Comparison of ENCODE assay signal across 10 mouse cellular contexts in the genomic region with DNA sequence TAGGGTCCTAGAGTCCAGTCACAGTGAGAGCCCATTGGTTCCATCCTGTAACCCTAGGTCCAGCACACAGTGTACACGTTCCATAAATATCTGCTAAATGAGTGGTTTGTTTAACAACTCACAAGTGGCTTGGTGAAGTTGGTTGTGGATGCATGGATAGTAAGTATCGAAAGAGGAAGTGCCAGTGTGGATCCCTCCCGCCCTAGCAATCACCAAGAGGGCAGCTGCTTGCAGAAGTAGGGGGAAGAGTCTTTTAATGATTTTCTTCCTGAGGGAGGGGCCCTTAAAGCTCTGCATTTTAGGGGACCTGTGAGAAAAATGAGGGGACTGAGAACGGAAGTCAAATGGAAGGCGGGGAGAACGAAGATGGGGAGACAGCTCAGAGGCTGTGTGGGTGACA. TPM values are rescaled to one million over a fixed set of nuclear protein-coding genes. Genes with fewer than 3 reads are reported as not detected.
DNase-seq lines count a peak whose midpoint lies in the region; ATAC-seq lines count a peak whose summit lies in the region.
"Had no signal": no experiment of that assay in that cellular context is flagged by ENCODE, and none has a peak within 500 bp of the region (broad histone marks: within the 10 kb centered on the region; RNA-seq: fewer than 3 reads in every experiment).

No protein-coding gene starts in this region.

- peaks cover 6% of the 10 kb centered on the region for H3K27me3 ChIP-seq in embryonic facial prominence, embryonic 13.5 days
- H3K27me3 ChIP-seq in embryonic facial prominence, embryonic 10.5 days (replicated peaks; ENCODE audit: low read depth, poor library complexity, severe bottlenecking) = peaks cover 32% of the 10 kb centered on the region
- peaks cover 33% of the 10 kb centered on the region for H3K27me3 ChIP-seq in midbrain, embryonic 13.5 days
- H3K27me3 ChIP-seq in midbrain, embryonic 10.5 days (ENCODE audit: low read depth, poor library complexity, severe bottlenecking) = peaks cover 39% of the 10 kb centered on the region
- H3K27me3 ChIP-seq in liver, embryonic 13.5 days = peaks cover 34% of the 10 kb centered on the region
- H3K27me3 ChIP-seq in neural tube, embryonic 15.5 days (replicated peaks) = peaks cover 10% of the 10 kb centered on the region; the same call in 1 of the 2 replicates

- peaks cover 24% of the 10 kb centered on the region for H3K4me1 ChIP-seq in embryonic facial prominence, embryonic 13.5 days
- H3K4me1 ChIP-seq in embryonic facial prominence, embryonic 10.5 days = peaks cover 29% of the 10 kb centered on the region
- H3K4me1 ChIP-seq in midbrain, embryonic 13.5 days (replicated peaks) = peaks cover 24% of the 10 kb centered on the region
- peaks cover 32% of the 10 kb centered on the region for H3K4me1 ChIP-seq in midbrain, embryonic 10.5 days
- peaks cover 41% of the 10 kb centered on the region for H3K4me1 ChIP-seq in liver, embryonic 13.5 days (replicated peaks)
- peaks cover 29% of the 10 kb centered on the region for H3K4me1 ChIP-seq in neural tube, embryonic 15.5 days

- H3K4me3 ChIP-seq in embryonic facial prominence, embryonic 13.5 days = no peak overlapping the region
- H3K4me3 ChIP-seq in embryonic facial prominence, embryonic 10.5 days = no peak overlapping the region
- H3K4me3 ChIP-seq in midbrain, embryonic 13.5 days (replicated peaks) = peak overlapping the region; percentile 79; the same call in 1 of the 2 replicates
- no peak overlapping the region; the same call in 1 of the 2 replicates for H3K4me3 ChIP-seq in midbrain, embryonic 10.5 days
- peak overlapping the region; percentile 76 for H3K4me3 ChIP-seq in liver, embryonic 13.5 days (replicated peaks)
- peak overlapping the region; percentile 67; the same call in 1 of the 2 replicates for H3K4me3 ChIP-seq in neural tube, embryonic 15.5 days (replicated peaks)

- no peaks in the 10 kb centered on the region for H3K36me3 ChIP-seq in embryonic facial prominence, embryonic 13.5 days
- H3K36me3 ChIP-seq in embryonic facial prominence, embryonic 10.5 days (replicated peaks) = no peaks in the 10 kb centered on the region
- no peaks in the 10 kb centered on the region for H3K36me3 ChIP-seq in midbrain, embryonic 13.5 days
- H3K36me3 ChIP-seq in midbrain, embryonic 10.5 days = no peaks in the 10 kb centered on the region
- no peaks in the 10 kb centered on the region for H3K36me3 ChIP-seq in liver, embryonic 13.5 days
- H3K36me3 ChIP-seq in neural tube, embryonic 15.5 days = no peaks in the 10 kb centered on the region
- H3K36me3 ChIP-seq: forebrain, embryonic 12.5 days had no signal

- no peak overlapping the region for H3K27ac ChIP-seq in embryonic facial prominence, embryonic 13.5 days
- H3K27ac ChIP-seq in embryonic facial prominence, embryonic 10.5 days (replicated peaks) = no peak overlapping the region
- no peak overlapping the region for H3K27ac ChIP-seq in midbrain, embryonic 13.5 days
- no peak overlapping the region for H3K27ac ChIP-seq in midbrain, embryonic 10.5 days (replicated peaks)
- H3K27ac ChIP-seq in liver, embryonic 13.5 days = no peak overlapping the region
- no peak overlapping the region for H3K27ac ChIP-seq in neural tube, embryonic 15.5 days (replicated peaks)
- H3K27ac ChIP-seq: forebrain, embryonic 12.5 days had no signal

- no peaks in the 10 kb centered on the region for H3K9me3 ChIP-seq in embryonic facial prominence, embryonic 13.5 days
- no peaks in the 10 kb centered on the region for H3K9me3 ChIP-seq in embryonic facial prominence, embryonic 10.5 days
- H3K9me3 ChIP-seq in midbrain, embryonic 13.5 days = no peaks in the 10 kb centered on the region
- H3K9me3 ChIP-seq in midbrain, embryonic 10.5 days (replicated peaks) = no peaks in the 10 kb centered on the region
- no peaks in the 10 kb centered on the region for H3K9me3 ChIP-seq in liver, embryonic 13.5 days (replicated peaks)
- H3K9me3 ChIP-seq in neural tube, embryonic 15.5 days (replicated peaks) = no peaks in the 10 kb centered on the region
- H3K9me3 ChIP-seq: forebrain, embryonic 12.5 days had no signal

- peak overlapping the region; percentile 91 for H3K4me2 ChIP-seq in embryonic facial prominence, embryonic 13.5 days
- no peak overlapping the region for H3K4me2 ChIP-seq in midbrain, embryonic 13.5 days (replicated peaks)
- H3K4me2 ChIP-seq in liver, embryonic 13.5 days = peak overlapping the region; percentile 99
- peak overlapping the region; percentile 90 for H3K4me2 ChIP-seq in neural tube, embryonic 15.5 days

- DNase-seq in embryonic facial prominence, embryonic 10.5 days (ENCODE audit: low spot score) = no peak
- DNase-seq in midbrain, embryonic 10.5 days (ENCODE audit: low spot score) = no peak
- DNase-seq in liver, embryonic 13.5 days = no peak
- DNase-seq in urinary bladder, postnatal 10 days (ENCODE audit: low spot score) = no peak
- no peak for DNase-seq in retina, postnatal 1 day
- DNase-seq: thymus, adult 2 months had no signal

- 57% methylated on average over 6 of the region's 6 CpGs for WGBS in embryonic facial prominence, embryonic 13.5 days
- WGBS in embryonic facial prominence, embryonic 10.5 days = 57% methylated on average over 6 of the region's 6 CpGs
- 58% methylated on average over 6 of the region's 6 CpGs for WGBS in midbrain, embryonic 13.5 days
- 54% methylated on average over 6 of the region's 6 CpGs for whole genome bisulfite sequencing in midbrain, embryonic 10.5 days
- 23% methylated on average over 6 of the region's 6 CpGs for WGBS in liver, embryonic 13.5 days (ENCODE audit: insufficient replicate concordance)
- WGBS in neural tube, embryonic 15.5 days = 61% methylated on average over 6 of the region's 6 CpGs

- ATAC-seq in embryonic facial prominence, embryonic 13.5 days (ENCODE audit: insufficient number of reproducible peaks, insufficient read depth, low FRiP score, low TSS enrichment, low read depth) = no peak
- no peak for ATAC-seq in midbrain, embryonic 13.5 days
- no peak for ATAC-seq in liver, embryonic 13.5 days (ENCODE audit: low read depth)
- ATAC-seq in neural tube, embryonic 15.5 days (ENCODE audit: low FRiP score) = no peak

- 0 out of 2 replicates have a peak overlapping the region, but pooled peaks have one; percentile 21 for H3K9ac ChIP-seq in embryonic facial prominence, embryonic 13.5 days
- no peak overlapping the region for H3K9ac ChIP-seq in midbrain, embryonic 13.5 days (replicated peaks)
- peak overlapping the region; percentile 79; the same call in 1 of the 2 replicates for H3K9ac ChIP-seq in liver, embryonic 13.5 days
- H3K9ac ChIP-seq in neural tube, embryonic 15.5 days (replicated peaks) = no peak overlapping the region

RNA-seq across cellular contexts. Expression of a gene that starts 1.4 kb away (rescaled TPM):
- 12.6 and 14.0 TPM in 2 replicates for polyA plus RNA-seq in embryonic facial prominence, embryonic 13.5 days (2015; fragmentation: Nextera tagmentation; extraction: Ambion mirVana)
- polyA plus RNA-seq in embryonic facial prominence, embryonic 10.5 days (2016; fragmentation: Nextera tagmentation; extraction: Ambion mirVana) = 6.4 and 9.7 TPM in 2 replicates
- 18.3 and 20.7 TPM in 2 replicates for polyA plus RNA-seq in midbrain, embryonic 13.5 days (2015; fragmentation: Nextera tagmentation; extraction: Ambion mirVana)
- 4.3 and 8.1 TPM in 2 replicates for polyA plus RNA-seq in midbrain, embryonic 10.5 days (2016; fragmentation: Nextera tagmentation; extraction: Ambion mirVana)
- 3.2 and 3.6 TPM in 2 replicates for polyA plus RNA-seq in liver, embryonic 13.5 days (2015; fragmentation: Nextera tagmentation; extraction: Ambion mirVana)
- 77.9 and 98.3 TPM in 2 replicates for polyA plus RNA-seq in neural tube, embryonic 15.5 days (2015; fragmentation: Nextera tagmentation; extraction: Ambion mirVana)

RNA-seq across cellular contexts. Expression of a gene that starts 3.1 kb away (rescaled TPM):
- polyA plus RNA-seq in embryonic facial prominence, embryonic 13.5 days (2015; fragmentation: Nextera tagmentation; extraction: Ambion mirVana) = 20.2 and 21.5 TPM in 2 replicates
- polyA plus RNA-seq in embryonic facial prominence, embryonic 10.5 days (2016; fragmentation: Nextera tagmentation; extraction: Ambion mirVana) = 25.9 and 26.0 TPM in 2 replicates
- 14.9 and 17.9 TPM in 2 replicates for polyA plus RNA-seq in midbrain, embryonic 13.5 days (2015; fragmentation: Nextera tagmentation; extraction: Ambion mirVana)
- 25.1 and 28.5 TPM in 2 replicates for polyA plus RNA-seq in midbrain, embryonic 10.5 days (2016; fragmentation: Nextera tagmentation; extraction: Ambion mirVana)
- polyA plus RNA-seq in liver, embryonic 13.5 days (2015; fragmentation: Nextera tagmentation; extraction: Ambion mirVana) = 16.1 and 17.3 TPM in 2 replicates
- polyA plus RNA-seq in neural tube, embryonic 15.5 days (2015; fragmentation: Nextera tagmentation; extraction: Ambion mirVana) = 15.2 and 15.7 TPM in 2 replicates

RNA-seq across cellular contexts. Expression of a gene that starts 22.7 kb away (rescaled TPM):
- 263 and 290 TPM in 2 replicates for polyA plus RNA-seq in embryonic facial prominence, embryonic 13.5 days (2015; fragmentation: Nextera tagmentation; extraction: Ambion mirVana)
- polyA plus RNA-seq in embryonic facial prominence, embryonic 10.5 days (2016; fragmentation: Nextera tagmentation; extraction: Ambion mirVana) = 299 and 302 TPM in 2 replicates
- polyA plus RNA-seq in midbrain, embryonic 13.5 days (2015; fragmentation: Nextera tagmentation; extraction: Ambion mirVana) = 302 and 303 TPM in 2 replicates
- polyA plus RNA-seq in midbrain, embryonic 10.5 days (2016; fragmentation: Nextera tagmentation; extraction: Ambion mirVana) = 319 and 337 TPM in 2 replicates
- polyA plus RNA-seq in liver, embryonic 13.5 days (2015; fragmentation: Nextera tagmentation; extraction: Ambion mirVana) = 147 and 158 TPM in 2 replicates
- polyA plus RNA-seq in neural tube, embryonic 15.5 days (2015; fragmentation: Nextera tagmentation; extraction: Ambion mirVana) = 181 and 200 TPM in 2 replicates

RNA-seq across cellular contexts. Expression of a gene that starts 34.1 kb away (rescaled TPM):
- polyA plus RNA-seq in embryonic facial prominence, embryonic 13.5 days (2015; fragmentation: Nextera tagmentation; extraction: Ambion mirVana) = 1.8 and 2.7 TPM in 2 replicates
- 2.9 and 4.3 TPM in 2 replicates for polyA plus RNA-seq in embryonic facial prominence, embryonic 10.5 days (2016; fragmentation: Nextera tagmentation; extraction: Ambion mirVana)
- 1.8 and 2.2 TPM in 2 replicates for polyA plus RNA-seq in midbrain, embryonic 13.5 days (2015; fragmentation: Nextera tagmentation; extraction: Ambion mirVana)
- polyA plus RNA-seq in midbrain, embryonic 10.5 days (2016; fragmentation: Nextera tagmentation; extraction: Ambion mirVana) = 3.5 and 4.6 TPM in 2 replicates
- polyA plus RNA-seq in liver, embryonic 13.5 days (2015; fragmentation: Nextera tagmentation; extraction: Ambion mirVana) = 61.2 and 64.9 TPM in 2 replicates
- 1.9 and 2.2 TPM in 2 replicates for polyA plus RNA-seq in neural tube, embryonic 15.5 days (2015; fragmentation: Nextera tagmentation; extraction: Ambion mirVana)

Comparison
In these comparisons a context has a peak if more than half of its experiments do, and no peak if none do; other contexts are left out.
1. H3K4me3 ChIP-seq: peak in midbrain, embryonic 13.5 days (single experiment), liver, embryonic 13.5 days (single experiment) and neural tube, embryonic 15.5 days (single experiment); none in embryonic facial prominence, embryonic 13.5 days (single experiment), embryonic facial prominence, embryonic 10.5 days (single experiment) and midbrain, embryonic 10.5 days (single experiment).
2. H3K9ac ChIP-seq: peak in embryonic facial prominence, embryonic 13.5 days (single experiment) and liver, embryonic 13.5 days (single experiment); none in midbrain, embryonic 13.5 days (single experiment) and neural tube, embryonic 15.5 days (single experiment).